Mouse (Mus musculus) adipose tissue, adult 10 weeks (tissue): ENCODE data around the gene Gpr1. TPM values are rescaled to one million over a fixed set of nuclear protein-coding genes. Genes with fewer than 3 reads are reported as not detected.

Source experiments
- polyA plus RNA-seq: library from polyadenylated mRNA; stranded (reverse); fragments of 350-450 nt; fragmentation: Illumina TruSeq; extraction: RNeasy Lipid Tissue Mini Kit (QIAGEN cat#74804); gene quantifications from one replicate; pipeline ENCODE4 v1.2.3, GENCODE M21; 2014; ENCODE audit warnings: low read depth, low replicate concordance

The Gpr1 gene
- polyA plus RNA-seq: 0.46 TPM

GRCm38 (mm10) chr1:63214271-63214558, at the start of gene Gpr1:
Gene Gpr1, minus strand, starts transcription at chr1:63214543.

GRCm38 (mm10) chr1:63176604-63177421, 37.5 kb downstream of the Gpr1 start, which contains the start of the genes Eef1b2 and Ndufs1:
Gene Eef1b2, plus strand, starts transcription at chr1:63176825.
Gene Ndufs1, minus strand, starts transcription at chr1:63176833.

Other genes starting within 250 kb of the Gpr1 start
- gene Ino80d, start 99.9 kb downstream of the Gpr1 start, polyA plus RNA-seq: 5.9 TPM
- gene Eef1b2, start 37.7 kb downstream of the Gpr1 start, polyA plus RNA-seq: 832 TPM
- 67.4 TPM for gene Ndufs1, start 37.7 kb downstream of the Gpr1 start, polyA plus RNA-seq
- gene Zdbf2, start 58.7 kb upstream of the Gpr1 start, polyA plus RNA-seq: 0.72 TPM
- 12.5 TPM for gene Adam23, start 231.3 kb upstream of the Gpr1 start, polyA plus RNA-seq